Mouse (Mus musculus) stomach, postnatal 0 days (tissue): ENCODE measurements around the gene Zbtb32.

Experiments used
- CTCF ChIP-seq: IDR thresholded peaks from 2 replicates; pipeline ENCODE4 v1.5.1; 2016; ENCODE audit warnings: antibody characterized with exemption, low read depth, mild to moderate bottlenecking, moderate library complexity
- EP300 ChIP-seq: optimal IDR thresholded peaks from 2 replicates; pipeline ENCODE3; 2016; ENCODE audit warnings: antibody characterized with exemption

- TF ChIP-seq EP300: no peak
- TF ChIP-seq CTCF: peak; percentile 35
Observed at GRCm38 (mm10) chr7:30563117-30563905, 35.4 kb downstream of the Zbtb32 start, which contains the start of the genes U2af1l4, Gm49396 and Psenen.
